Mouse (Mus musculus) neutrophil, adult 83 days (primary cell): ENCODE data around the gene Spata2l. TPM values are rescaled to one million over a fixed set of nuclear protein-coding genes. Genes with fewer than 3 reads are reported as not detected.

Experiments used
- total RNA-seq, 2 experiments: library from RNA; stranded (reverse); gene quantifications; one replicate each; pipeline ENCODE4 v1.2.4; 2023

Spata2l gene
- 1 to 10 TPM; 4.2 to 4.7 TPM for total RNA-seq

GRCm38 (mm10) chr8:123235520-123236497 lies at the start of gene Spata2l:
TSS of gene Spata2l (minus strand) at chr8:123236233.

GRCm38 (mm10) chr8:123254099-123254885 lies 18.3 kb upstream of the Spata2l start, which contains the start of the genes Zfp276 and Vps9d1:
TSS of gene Zfp276 (plus strand) at chr8:123254195.
TSS of gene Vps9d1 (minus strand) at chr8:123254348.

GRCm38 (mm10) chr8:123224278-123225266 lies 11.5 kb downstream of the Spata2l start, which contains the start of gene Cdk10:
TSS of gene Cdk10 (plus strand) at chr8:123224842.

GRCm38 (mm10) chr8:123212321-123213117 lies 23.5 kb downstream of the Spata2l start, which contains the start of the genes Chmp1a and Spata33:
TSS of gene Chmp1a (minus strand) at chr8:123212763.
TSS of gene Spata33 (plus strand) at chr8:123212832.

GRCm38 (mm10) chr8:123185566-123186409 lies 50.2 kb downstream of the Spata2l start, which contains the start of gene Dpep1:
TSS of gene Dpep1 (plus strand) at chr8:123186242.

Other genes with a start within 250 kb of the Spata2l start
- gene Ankrd11, start 194.0 kb downstream of the Spata2l start, total RNA-seq: 100 to 1,000 TPM; 133 to 155 TPM
- gene Spg7, start 173.3 kb downstream of the Spata2l start, total RNA-seq: 10 to 100 TPM; 31.3 to 32.6 TPM
- 100 to 1,000 TPM; 435 to 532 TPM for gene Rpl13, start 133.9 kb downstream of the Spata2l start, total RNA-seq
- gene Cpne7, start 118.9 kb downstream of the Spata2l start, total RNA-seq: not detected
- gene Sult5a1, start 77.9 kb downstream of the Spata2l start, total RNA-seq: under 1 TPM in 1 of 2 experiments, not detected in 1; 0.37 TPM
- gene Dpep1, start 50.0 kb downstream of the Spata2l start, total RNA-seq: not detected
- 10 to 100 TPM; 52.4 to 81.8 TPM for gene Chmp1a, start 23.5 kb downstream of the Spata2l start, total RNA-seq
- gene Spata33, start 23.4 kb downstream of the Spata2l start, total RNA-seq: not detected
- gene Cdk10, start 11.4 kb downstream of the Spata2l start, total RNA-seq: 10 to 100 TPM; 27.1 TPM
- 10 to 100 TPM; 36.9 to 43.0 TPM for gene Zfp276, start 18.0 kb upstream of the Spata2l start, total RNA-seq
- 10 to 100 TPM; 38.2 to 42.2 TPM for gene Vps9d1, start 18.1 kb upstream of the Spata2l start, total RNA-seq
- gene Fanca, start 82.3 kb upstream of the Spata2l start, total RNA-seq: 10 to 100 TPM; 46.4 to 55.6 TPM
- gene Spire2, start 96.5 kb upstream of the Spata2l start, total RNA-seq: under 1 TPM; 0.42 to 0.66 TPM
- 100 to 1,000 TPM; 125 to 150 TPM for gene Tcf25, start 137.5 kb upstream of the Spata2l start, total RNA-seq
- gene Mc1r, start 170.9 kb upstream of the Spata2l start, total RNA-seq: not detected
- under 1 TPM in 1 of 2 experiments, not detected in 1; 0.55 TPM for gene Tubb3, start 175.2 kb upstream of the Spata2l start, total RNA-seq
- 10 to 100 TPM; 41.2 to 44.3 TPM for gene Def8, start 187.3 kb upstream of the Spata2l start, total RNA-seq
- gene Afg3l1, start 241.7 kb upstream of the Spata2l start, total RNA-seq: 10 to 100 TPM; 30.9 to 34.3 TPM